Mouse (Mus musculus): ENCODE results near the gene Entpd1.

The Entpd1 gene

GRCm38 (mm10) chr19:40675329-40675728 is 63.2 kb downstream of the Entpd1 start:
- DNase-seq: no peak

GRCm38 (mm10) chr19:40678087-40678486 is 65.9 kb downstream of the Entpd1 start:
- DNase-seq: no peak

DNA sequence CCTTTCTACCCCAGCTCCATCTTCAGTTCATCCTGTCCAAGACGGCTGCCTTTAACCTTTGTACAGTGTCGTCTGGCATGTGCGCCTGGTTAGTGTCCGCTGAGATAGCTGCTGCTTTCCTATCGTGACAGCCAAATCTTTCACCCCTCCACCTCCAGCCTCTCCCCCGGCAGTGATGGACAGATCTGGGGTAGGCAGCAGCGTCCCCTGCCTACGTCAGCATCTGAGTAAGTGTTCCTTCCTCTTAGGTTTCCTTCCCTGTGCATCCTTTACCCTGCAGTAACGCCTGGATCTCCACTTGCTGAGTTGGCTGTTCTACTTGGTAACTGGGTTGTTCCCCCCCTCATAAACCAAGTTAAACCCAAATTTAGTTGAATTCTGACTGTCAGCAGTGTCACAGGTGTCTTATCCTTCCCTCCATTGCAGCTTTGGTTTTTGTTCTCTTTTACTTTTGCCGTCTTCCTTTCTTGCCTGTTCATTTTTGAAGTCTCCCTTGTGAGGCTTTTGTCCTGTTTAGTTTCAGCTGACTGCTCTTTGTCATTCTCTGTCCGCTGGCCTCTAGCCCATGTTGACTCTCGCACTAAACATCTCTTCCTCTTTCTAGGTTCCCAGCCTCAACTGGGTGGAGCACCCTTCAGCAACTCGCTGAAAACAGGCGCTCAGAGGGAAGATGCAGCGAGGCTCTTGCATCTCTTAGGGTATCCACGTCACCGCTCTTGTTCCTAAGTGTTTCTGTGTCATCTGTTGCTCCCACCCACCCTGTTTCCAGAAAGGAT is 66.6 kb downstream of the Entpd1 start:
- DNase-seq: no peak

DNA sequence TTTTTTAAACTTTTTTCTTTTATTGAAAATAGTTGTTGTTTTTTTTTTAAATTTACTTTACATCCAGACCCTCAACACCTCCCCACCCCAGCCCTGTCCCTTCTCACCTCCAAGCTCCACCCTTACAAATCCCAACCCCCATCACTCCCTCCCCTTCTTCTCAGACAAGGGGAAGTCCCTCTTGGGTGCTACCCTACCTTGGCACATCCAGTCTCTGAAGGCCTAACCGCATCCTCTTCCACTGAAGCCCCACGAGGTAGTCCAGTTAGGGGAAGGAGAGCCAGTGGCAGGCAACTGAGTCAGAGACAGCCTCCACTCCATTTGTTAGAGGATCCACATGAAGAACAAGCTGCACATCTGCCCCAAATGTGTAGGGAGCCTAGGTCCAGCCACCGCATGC is 67.5 kb downstream of the Entpd1 start:
- DNase-seq: no peak

DNA sequence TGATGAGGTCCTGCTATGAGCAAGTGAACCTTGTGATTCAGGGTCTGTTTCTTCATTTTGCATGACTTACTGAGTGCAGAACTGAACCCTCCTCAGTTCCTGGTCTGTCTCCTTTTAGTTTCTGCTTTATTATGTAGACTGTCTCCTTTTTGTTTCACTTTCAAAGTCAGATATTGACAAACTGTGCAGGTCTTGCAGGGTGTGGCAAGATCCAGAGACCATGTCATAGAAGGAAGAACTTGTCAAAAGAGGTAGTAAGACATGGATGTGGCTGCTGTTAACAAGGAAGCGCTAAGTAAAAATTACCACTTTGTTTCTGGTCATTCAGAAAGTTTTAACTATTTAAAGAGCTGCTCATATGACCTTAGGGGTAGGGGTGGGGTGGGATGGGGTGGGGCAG is 72.0 kb downstream of the Entpd1 start:
- no peak for DNase-seq

DNA sequence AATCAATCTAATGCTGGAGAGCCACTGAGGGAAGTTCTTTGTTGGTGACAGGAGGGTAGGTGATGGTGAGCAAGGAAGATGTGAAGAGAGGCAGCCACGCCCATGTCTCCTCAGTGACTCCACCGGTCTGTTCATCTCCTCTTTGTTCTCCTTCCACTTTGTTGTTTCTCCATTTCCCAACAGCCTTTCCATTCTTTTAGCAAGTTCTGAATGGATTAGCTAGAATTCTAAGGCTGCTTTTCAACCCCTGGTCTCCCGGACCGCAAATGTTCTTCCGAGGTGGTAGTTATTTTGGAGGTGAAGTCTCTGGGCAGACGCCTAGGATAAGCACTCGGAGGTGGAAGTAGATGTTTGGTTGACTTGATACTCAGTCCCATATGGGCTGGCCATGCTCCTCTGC is 72.4 kb downstream of the Entpd1 start:
- no peak for DNase-seq

DNA sequence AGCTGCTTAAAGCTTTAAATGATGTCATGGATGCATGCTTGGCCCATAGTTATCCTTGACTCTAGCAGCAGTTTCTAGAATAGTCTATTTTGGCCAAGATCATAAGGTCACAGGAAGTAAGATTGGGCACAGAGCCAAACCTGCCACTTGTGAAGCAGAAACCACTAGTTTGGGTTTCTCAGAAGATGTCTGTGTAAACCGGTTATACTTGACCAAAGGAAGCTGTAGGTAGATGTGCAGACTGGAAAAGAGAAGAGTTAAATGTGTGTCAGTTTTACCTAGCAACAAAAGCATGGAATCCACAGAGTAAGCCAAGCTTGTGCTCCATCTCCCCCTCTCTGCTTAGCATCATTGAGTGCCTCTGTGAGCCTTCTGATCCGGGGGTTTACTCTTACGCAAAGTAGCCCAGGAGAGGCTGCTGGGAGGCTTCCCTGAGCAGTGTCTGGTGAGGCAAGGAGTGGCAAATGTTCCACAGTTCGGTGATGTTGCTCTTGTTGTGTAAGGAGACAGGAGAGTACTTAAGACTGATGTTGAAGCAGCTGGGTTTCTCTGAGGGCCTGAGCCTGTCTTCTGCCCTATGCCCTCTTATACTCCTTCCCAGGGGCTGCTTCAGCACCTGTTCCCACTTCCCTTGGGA is 75.2 kb downstream of the Entpd1 start:
- no peak for DNase-seq

DNA sequence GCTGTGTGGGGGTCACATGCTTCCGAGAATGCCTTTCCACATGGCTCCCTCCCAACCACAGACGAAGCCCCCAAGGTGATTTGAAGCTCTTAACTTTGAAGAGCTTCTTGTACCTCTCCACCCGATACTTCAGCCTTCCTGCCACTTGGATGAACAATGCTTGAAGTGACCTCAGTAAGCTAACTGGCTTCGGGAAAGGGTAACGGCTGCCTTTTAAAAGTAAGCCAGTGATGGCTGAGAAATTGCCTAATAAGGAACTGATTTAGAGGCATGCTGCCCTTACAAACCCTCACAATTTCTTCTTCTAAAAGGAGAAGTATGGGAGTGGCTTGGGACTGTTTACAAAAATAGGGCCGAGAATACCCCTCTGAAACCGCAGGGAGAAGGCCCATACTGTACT is 81.0 kb downstream of the Entpd1 start:
- no peak for DNase-seq

DNA sequence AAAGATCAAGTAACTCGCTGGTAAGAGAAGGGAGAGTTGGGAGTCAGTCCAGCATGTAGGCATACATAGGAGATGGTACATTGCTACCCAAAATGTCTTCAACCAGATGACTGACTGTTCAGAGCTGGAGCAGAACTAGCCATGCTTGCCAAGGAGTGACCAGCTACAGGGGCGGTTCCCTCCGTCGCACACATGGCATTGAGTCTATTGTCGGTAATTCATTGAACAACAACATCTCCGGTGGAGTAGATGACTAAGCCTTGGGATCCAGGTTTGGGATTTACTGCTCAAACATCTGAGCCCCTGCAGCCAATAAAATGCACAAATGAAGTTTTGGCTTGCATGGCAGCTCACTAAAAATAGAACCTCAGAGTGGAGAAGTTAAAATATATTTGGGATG is 84.0 kb downstream of the Entpd1 start:
- no peak for DNase-seq

- DNase-seq: no peak
These were observed 86.1 kb downstream of the Entpd1 start for GRCm38 (mm10) chr19:40698103-40698853.

DNA sequence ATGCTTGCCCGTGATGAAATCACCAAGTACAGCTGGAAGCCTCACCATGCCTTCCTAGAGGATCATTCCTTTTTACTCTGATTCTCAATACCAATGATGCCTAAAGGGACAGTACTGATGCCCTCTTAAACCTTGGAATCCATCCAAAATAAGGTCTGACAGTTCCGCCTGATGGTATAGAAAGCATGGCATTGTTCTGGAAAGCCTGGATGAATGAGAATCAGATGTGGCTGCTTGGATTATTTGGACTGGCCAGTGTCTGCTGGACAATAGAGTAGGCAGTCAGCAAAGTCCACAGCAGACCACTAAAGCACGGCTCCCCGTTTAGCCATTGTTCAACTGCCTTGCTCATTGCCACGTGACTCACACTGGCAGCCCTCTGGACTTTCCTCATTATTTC is 87.7 kb downstream of the Entpd1 start:
- DNase-seq: no peak

GRCm38 (mm10) chr19:40702406-40702805 is 90.2 kb downstream of the Entpd1 start:
- DNase-seq: no peak

DNA sequence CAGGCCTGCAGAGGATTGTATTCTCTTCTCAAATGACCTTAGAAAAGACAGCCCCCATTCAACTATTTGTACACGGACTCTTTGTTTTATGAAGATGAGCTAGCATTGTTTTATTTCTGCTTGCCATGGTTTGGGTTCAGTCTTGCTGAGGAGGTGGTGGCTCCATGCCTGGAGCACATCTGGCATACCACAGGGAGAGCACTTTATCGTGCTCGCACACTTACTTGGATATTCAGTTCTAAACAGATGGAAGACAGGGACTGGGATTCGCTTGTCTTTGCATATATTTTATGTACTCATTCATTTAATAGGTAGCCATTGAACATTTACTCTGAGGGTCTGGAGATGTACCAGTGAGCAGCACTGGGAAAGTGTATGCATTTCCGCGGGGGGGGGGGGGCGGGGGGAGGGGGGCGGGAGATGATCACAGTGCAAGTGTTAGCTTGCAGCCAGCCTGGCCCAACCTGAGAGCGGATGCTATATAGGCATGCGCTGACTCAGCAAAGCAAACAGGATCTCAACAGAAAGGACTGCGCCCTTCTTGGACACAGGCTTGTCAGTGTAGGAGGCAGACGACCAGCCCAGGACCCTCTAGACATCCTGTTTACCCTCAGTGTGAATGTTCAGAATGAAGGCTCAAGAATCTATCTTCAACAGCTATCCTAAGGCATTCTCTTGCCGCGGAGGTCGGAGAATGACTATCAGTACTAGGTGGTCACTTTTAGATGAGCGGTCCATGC is 100.9 kb downstream of the Entpd1 start:
- DNase-seq: no peak

- DNase-seq: no peak
These were observed 102.5 kb downstream of the Entpd1 start for GRCm38 (mm10) chr19:40714700-40715099.

DNA sequence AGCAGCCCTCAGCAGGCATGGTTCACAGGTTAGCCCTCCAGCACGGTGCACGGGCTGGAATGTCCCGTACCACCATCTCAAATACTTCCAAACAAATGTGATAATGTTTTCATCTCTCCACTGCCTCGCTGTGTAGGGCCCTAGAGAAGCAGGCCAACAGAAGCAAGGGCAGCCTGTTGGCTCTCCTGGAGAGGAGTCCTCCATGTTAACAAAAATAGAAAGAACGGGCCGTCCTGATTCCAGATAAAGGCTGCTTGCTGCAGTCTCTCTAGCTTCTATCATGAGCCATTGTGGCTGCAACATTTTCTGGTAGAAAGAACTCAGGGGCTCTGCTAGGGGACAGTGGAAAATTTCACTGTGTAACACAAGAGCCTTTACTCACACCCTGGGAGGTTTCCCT is 104.8 kb downstream of the Entpd1 start:
- no peak for DNase-seq

- no peak for DNase-seq
These were observed 107.4 kb downstream of the Entpd1 start for GRCm38 (mm10) chr19:40719439-40720105.

- no peak for DNase-seq
These were observed 108.2 kb downstream of the Entpd1 start for GRCm38 (mm10) chr19:40720381-40720780.

- peak; percentile 52 for DNase-seq
These were observed 110.2 kb downstream of the Entpd1 start for GRCm38 (mm10) chr19:40722137-40723038.

DNA sequence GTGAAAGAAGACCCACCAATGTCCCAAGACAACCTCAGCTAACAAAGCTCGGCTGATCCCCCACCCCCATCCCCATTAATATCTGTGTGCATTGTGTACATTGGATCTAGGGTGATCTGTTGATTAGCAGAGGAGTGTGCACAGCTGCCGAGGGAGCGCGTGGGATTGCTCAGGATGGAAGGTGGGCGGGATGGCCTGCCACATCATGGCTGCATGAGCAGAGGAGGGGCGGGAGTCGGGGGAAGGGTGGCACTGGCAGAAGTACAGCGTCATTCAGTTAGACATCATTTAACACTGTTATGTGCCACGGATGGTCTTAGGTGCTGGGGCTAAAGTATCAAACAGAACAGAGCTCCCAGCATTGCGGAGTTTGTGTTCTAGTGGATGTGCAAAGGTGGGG is 111.3 kb downstream of the Entpd1 start:
- DNase-seq: no peak

- DNase-seq: no peak
These were observed 114.0 kb downstream of the Entpd1 start for GRCm38 (mm10) chr19:40726148-40726547.

DNA sequence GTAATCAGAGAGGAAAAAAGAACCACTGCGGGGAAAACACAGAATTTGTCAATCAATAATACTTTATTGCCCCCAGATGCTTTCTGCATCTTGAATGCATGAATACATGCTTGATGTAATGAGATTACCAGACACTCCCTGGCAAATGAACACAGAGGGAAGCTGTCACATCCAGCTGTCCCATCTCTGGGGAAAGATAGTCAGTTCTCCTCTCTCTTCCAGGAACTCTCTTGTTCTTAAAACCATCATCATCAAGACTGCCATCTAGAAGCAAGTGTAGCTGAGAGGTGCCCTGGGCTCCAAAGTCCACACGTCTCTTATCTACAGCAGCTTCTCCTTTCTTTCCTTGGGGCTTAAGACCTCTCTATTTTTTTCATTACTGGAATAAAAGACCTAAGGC is 114.4 kb downstream of the Entpd1 start:
- no peak for DNase-seq

GRCm38 (mm10) chr19:40728213-40728612 is 116.0 kb downstream of the Entpd1 start:
- no peak for DNase-seq

Data from cerebellum, adult 9-10 months (tissue).